22 mouse cellular contexts compared by ENCODE assay signal in genomic region chr3:142099151-142099550, GRCm38 (mm10).
DNase-seq lines count a peak whose midpoint lies in the region; ATAC-seq lines count a peak whose summit lies in the region.
"Had no signal": no experiment of that assay in that cellular context is flagged by ENCODE, and none has a peak within 500 bp of the region (broad histone marks: within the 10 kb centered on the region; RNA-seq: fewer than 3 reads in every experiment).

No protein-coding gene starts in this region.

- H3K4me1 ChIP-seq in limb, embryonic 12.5 days (replicated peaks) = peaks cover 33% of the 10 kb centered on the region
- H3K4me1 ChIP-seq: forebrain, embryonic 15.5 days; heart, embryonic 10.5 days; hindbrain, embryonic 13.5 days; intestine, embryonic 15.5 days had no signal

- peaks cover 4% of the 10 kb centered on the region; the same call in 1 of the 2 replicates for H3K9me3 ChIP-seq in limb, embryonic 12.5 days
- H3K9me3 ChIP-seq: forebrain, embryonic 15.5 days; G1E; heart, embryonic 10.5 days; hindbrain, embryonic 13.5 days; intestine, embryonic 15.5 days had no signal

- peak; percentile 38 for DNase-seq in embryo, embryonic 10.5 days (ENCODE audit: low spot score)
- no peak for DNase-seq in embryo, embryonic 10 days (ENCODE audit: low spot score)
- DNase-seq in embryo, embryonic 11.5 days (ENCODE audit: low read depth, low spot score) = peak; percentile 34
- DNase-seq in skeletal muscle tissue, adult 2 months (ENCODE audit: low read depth, low spot score) = peak; percentile 10
- no peak for DNase-seq in cerebellum, postnatal 10 days
- no peak for DNase-seq in heart, postnatal 36 days
- DNase-seq: adrenal gland, postnatal 10 days; B cell, adult 2 months; cerebellum, adult 11 months; cerebellum, adult 8-10 months; cerebellum, postnatal 25 days; gastrocnemius, postnatal 10 days; heart, adult 18-20 months; heart, postnatal 10 days had no signal

- H3K27ac ChIP-seq in limb, embryonic 12.5 days = no peak overlapping the region
- H3K27ac ChIP-seq: forebrain, embryonic 15.5 days; heart, embryonic 10.5 days; hindbrain, embryonic 13.5 days; hindbrain, postnatal 0 days; intestine, embryonic 15.5 days had no signal

- intact Hi-C loops in heart, postnatal 36 days (cut with DNase I) = no loop called here

- peaks cover 15% of the 10 kb centered on the region; the same call in 1 of the 2 replicates for H3K27me3 ChIP-seq in limb, embryonic 12.5 days
- H3K27me3 ChIP-seq: forebrain, embryonic 15.5 days; hindbrain, embryonic 13.5 days; intestine, embryonic 15.5 days had no signal

- WGBS in limb, embryonic 12.5 days = 4% methylated on average over 2 of the region's 2 CpGs

- no peak overlapping the region for H3K4me2 ChIP-seq in limb, embryonic 12.5 days
- H3K4me2 ChIP-seq: forebrain, embryonic 15.5 days; hindbrain, embryonic 13.5 days; intestine, embryonic 15.5 days had no signal

- H3K4me3 ChIP-seq in limb, embryonic 12.5 days (replicated peaks) = no peak overlapping the region
- H3K4me3 ChIP-seq: forebrain, embryonic 15.5 days; heart, embryonic 10.5 days; hindbrain, embryonic 13.5 days; intestine, embryonic 15.5 days had no signal

- no peaks in the 10 kb centered on the region for H3K36me3 ChIP-seq in limb, embryonic 12.5 days
- H3K36me3 ChIP-seq: forebrain, embryonic 15.5 days; G1E; heart, embryonic 10.5 days; hindbrain, embryonic 13.5 days; intestine, embryonic 15.5 days had no signal

- ATAC-seq in limb, embryonic 12.5 days (ENCODE audit: insufficient number of reproducible peaks, insufficient read depth, low FRiP score, low TSS enrichment, low read depth) = peak; percentile 58; the same call in 1 of the 2 replicates
- ATAC-seq: CD4-positive, CD25-positive, alpha-beta regulatory T cell, adult 4 months; forebrain, embryonic 15.5 days; hindbrain, postnatal 0 days; intestine, embryonic 15.5 days had no signal

- no peak overlapping the region for H3K9ac ChIP-seq in limb, embryonic 12.5 days (replicated peaks)
- H3K9ac ChIP-seq: forebrain, embryonic 15.5 days; hindbrain, embryonic 13.5 days; intestine, embryonic 15.5 days had no signal

Comparison
In these comparisons a context has a peak if more than half of its experiments do, and no peak if none do; other contexts are left out.
1. DNase-seq: peak in embryo, embryonic 10.5 days (single experiment), embryo, embryonic 11.5 days (single experiment) and skeletal muscle tissue, adult 2 months (single experiment); none in embryo, embryonic 10 days (single experiment), cerebellum, postnatal 10 days (0 of 2) and heart, postnatal 36 days (0 of 2).